Mouse (Mus musculus) forebrain, embryonic 10.5 days (tissue): Measurements from ENCODE around the gene Igf2bp2. TPM values are rescaled to one million over a fixed set of nuclear protein-coding genes. Genes with fewer than 3 reads are reported as not detected.
A peak's percentile ranks its signal among the peaks of the same experiment; 100 is the strongest.

Experiments
- DNase-seq: peaks from one replicate; pipeline ENCODE4 v3.0.0-alpha.2; 2017; ENCODE audit warnings: low spot score; ENCODE audit errors: extremely low spot score
- H3K27ac ChIP-seq: fragments of 300-500 bp; sonication (generic); 2 replicates; pipeline ENCODE4 v1.5.1; 2016; ENCODE audit warnings: mild to moderate bottlenecking
- H3K27me3 ChIP-seq: fragments of 300-500 bp; sonication (generic); 2 replicates; pipeline ENCODE4 v1.6.1; 2016; ENCODE audit warnings: mild to moderate bottlenecking; ENCODE audit not compliant: poor library complexity, severe bottlenecking
- H3K36me3 ChIP-seq: fragments of 300-500 bp; sonication (generic); replicated peaks from 2 replicates; pipeline ENCODE4 v1.6.1; 2016; ENCODE audit warnings: mild to moderate bottlenecking, moderate library complexity
- H3K4me1 ChIP-seq: fragments of 300-500 bp; sonication (generic); 2 replicates; pipeline ENCODE4 v1.6.1; 2016
- H3K4me3 ChIP-seq: fragments of 300-500 bp; sonication (generic); 2 replicates; pipeline ENCODE4 v1.5.1; 2016; ENCODE audit warnings: mild to moderate bottlenecking, moderate library complexity
- H3K9me3 ChIP-seq: fragments of 300-500 bp; sonication (generic); 2 replicates; pipeline ENCODE4 v1.6.1; 2016; ENCODE audit warnings: mild to moderate bottlenecking, moderate library complexity
- WGBS: fragments of 180-500 bp; shearing (Covaris S2); methylation state at CpG from one replicate; pipeline ENCODE4 v1.1.7; 2016; 5-methylcytosine and 5-hydroxymethylcytosine counted together
- polyA plus RNA-seq: library from polyadenylated mRNA; unstranded; fragments of >200 nt; fragmentation: Nextera tagmentation; extraction: Ambion mirVana; gene quantifications from 2 replicates; pipeline ENCODE4 v1.2.1, GENCODE M21; 2016

Igf2bp2 gene
- polyA plus RNA-seq, 1 experiment from 2014 or later, result 161 TPM

GRCm38 (mm10) chr16:22076620-22076941, 86.5 kb downstream of the Igf2bp2 start:
- Histone ChIP-seq H3K27ac (peak overlapping the region; percentile 75; the same call in 1 of the 2 replicates), H3K9me3 (no peaks in the 10 kb centered on the region), H3K4me3 (no peak overlapping the region), H3K4me1 (peaks cover 17% of the 10 kb centered on the region), H3K27me3 (no peaks in the 10 kb centered on the region), H3K36me3 (peaks cover 99% of the 10 kb centered on the region)
- 50% methylated on average over 4 of the region's 4 CpGs for WGBS
- DNase-seq, result no peak

- H3K27ac ChIP-seq, result peak overlapping the region; percentile 75
- H3K36me3 ChIP-seq, result peaks cover 99% of the 10 kb centered on the region
- H3K27me3 ChIP-seq, result no peaks in the 10 kb centered on the region
- H3K9me3 ChIP-seq, result no peaks in the 10 kb centered on the region
- peaks cover 17% of the 10 kb centered on the region for H3K4me1 ChIP-seq
- H3K4me3 ChIP-seq, result no peak overlapping the region
- 20% methylated on average over 5 of the region's 5 CpGs for WGBS
- no peak for DNase-seq
Measured at GRCm38 (mm10) chr16:22075829-22076619, 87.1 kb downstream of the Igf2bp2 start.

DNA sequence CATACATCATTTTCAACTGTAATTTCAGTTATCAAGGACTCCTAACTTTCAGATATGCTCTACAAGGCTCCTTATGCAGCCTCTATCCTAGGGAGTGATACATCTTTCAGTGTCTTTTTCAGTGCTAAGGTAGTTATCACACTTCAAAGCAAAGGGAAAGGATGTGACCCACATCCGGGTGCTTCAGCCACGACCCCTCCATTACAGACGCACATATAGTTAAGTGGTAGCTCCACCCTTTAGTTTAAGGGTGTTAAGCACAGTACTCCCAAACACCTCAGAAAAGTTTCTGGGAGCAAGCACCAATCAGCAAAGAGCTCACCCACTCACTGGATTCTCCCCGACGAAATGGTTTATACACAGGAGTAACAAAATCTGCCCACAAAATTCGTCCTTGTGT, 88.0 kb downstream of the Igf2bp2 start:
- no peaks in the 10 kb centered on the region for H3K27me3 ChIP-seq
- DNase-seq, result no peak
- H3K36me3 ChIP-seq, result peaks cover 99% of the 10 kb centered on the region
- 83% methylated on average over 6 of the region's 6 CpGs for WGBS
- no peaks in the 10 kb centered on the region for H3K9me3 ChIP-seq
- H3K27ac ChIP-seq, result no peak overlapping the region
- no peak overlapping the region for H3K4me3 ChIP-seq
- H3K4me1 ChIP-seq, result peaks cover 17% of the 10 kb centered on the region

- no peaks in the 10 kb centered on the region for H3K9me3 ChIP-seq
- DNase-seq, result no peak
- peaks cover 99% of the 10 kb centered on the region for H3K36me3 ChIP-seq
- H3K4me1 ChIP-seq, result peaks cover 9% of the 10 kb centered on the region
- 82% methylated on average over 7 of the region's 7 CpGs for WGBS
- H3K27ac ChIP-seq, result no peak overlapping the region
- H3K4me3 ChIP-seq, result no peak overlapping the region
- H3K27me3 ChIP-seq, result no peaks in the 10 kb centered on the region
Measured at GRCm38 (mm10) chr16:22071361-22071760, 91.7 kb downstream of the Igf2bp2 start.

DNA sequence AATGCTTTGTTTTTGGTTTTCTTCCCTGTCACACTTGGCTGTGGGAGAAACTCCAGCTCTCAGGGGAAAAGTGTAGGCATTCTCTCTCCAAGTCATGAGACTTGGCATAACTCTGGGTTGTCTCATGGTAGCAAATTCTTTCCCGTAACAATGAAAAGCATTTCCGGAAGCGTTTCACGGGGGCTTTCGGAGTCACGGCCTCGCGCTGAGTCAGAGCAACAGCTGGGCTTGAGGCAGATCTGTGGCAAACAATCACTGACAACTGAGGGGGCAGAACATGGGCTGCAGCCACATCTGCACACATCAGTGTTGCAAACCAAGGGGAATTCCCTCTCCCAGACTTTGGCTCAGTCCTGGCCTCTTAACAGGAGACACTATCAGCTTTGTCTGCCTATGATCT, 95.7 kb downstream of the Igf2bp2 start:
- 95% methylated on average over 8 of the region's 8 CpGs for WGBS
- H3K4me1 ChIP-seq, result no peaks in the 10 kb centered on the region
- no peak overlapping the region for H3K4me3 ChIP-seq
- H3K9me3 ChIP-seq, result no peaks in the 10 kb centered on the region
- no peak for DNase-seq
- peaks cover 100% of the 10 kb centered on the region for H3K36me3 ChIP-seq
- no peak overlapping the region for H3K27ac ChIP-seq
- no peaks in the 10 kb centered on the region for H3K27me3 ChIP-seq

DNA sequence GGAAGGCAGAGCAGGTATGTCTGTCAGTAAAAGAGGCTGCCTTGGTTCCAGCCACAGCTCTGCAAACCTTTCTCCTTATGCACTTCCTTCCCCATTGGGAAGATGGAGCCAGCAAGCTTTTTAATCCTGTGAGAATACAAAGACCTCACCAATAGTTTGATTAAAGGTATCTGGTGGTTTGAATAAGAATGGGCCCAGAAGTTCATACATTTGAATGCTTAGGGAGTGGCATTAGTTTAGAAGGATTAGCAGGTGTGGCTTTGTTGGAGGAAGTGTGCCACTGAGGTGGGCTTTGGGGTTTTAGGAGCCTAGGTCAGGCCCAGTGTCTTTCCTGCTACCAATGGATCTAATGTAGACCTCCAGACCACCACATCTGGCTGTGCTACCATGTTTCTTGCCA, 97.6 kb downstream of the Igf2bp2 start:
- peaks cover 100% of the 10 kb centered on the region for H3K36me3 ChIP-seq
- no peak for DNase-seq
- H3K4me1 ChIP-seq, result no peaks in the 10 kb centered on the region
- H3K27me3 ChIP-seq, result no peaks in the 10 kb centered on the region
- H3K27ac ChIP-seq, result no peak overlapping the region
- no peak overlapping the region for H3K4me3 ChIP-seq
- H3K9me3 ChIP-seq, result no peaks in the 10 kb centered on the region

GRCm38 (mm10) chr16:22062284-22062683, 100.8 kb downstream of the Igf2bp2 start:
- Histone ChIP-seq H3K4me1 (no peaks in the 10 kb centered on the region), H3K27ac (no peak overlapping the region), H3K27me3 (no peaks in the 10 kb centered on the region), H3K36me3 (peaks cover 96% of the 10 kb centered on the region), H3K4me3 (no peak overlapping the region), H3K9me3 (no peaks in the 10 kb centered on the region)
- WGBS, result 82% methylated on average over 4 of the region's 4 CpGs
- no peak for DNase-seq

DNA sequence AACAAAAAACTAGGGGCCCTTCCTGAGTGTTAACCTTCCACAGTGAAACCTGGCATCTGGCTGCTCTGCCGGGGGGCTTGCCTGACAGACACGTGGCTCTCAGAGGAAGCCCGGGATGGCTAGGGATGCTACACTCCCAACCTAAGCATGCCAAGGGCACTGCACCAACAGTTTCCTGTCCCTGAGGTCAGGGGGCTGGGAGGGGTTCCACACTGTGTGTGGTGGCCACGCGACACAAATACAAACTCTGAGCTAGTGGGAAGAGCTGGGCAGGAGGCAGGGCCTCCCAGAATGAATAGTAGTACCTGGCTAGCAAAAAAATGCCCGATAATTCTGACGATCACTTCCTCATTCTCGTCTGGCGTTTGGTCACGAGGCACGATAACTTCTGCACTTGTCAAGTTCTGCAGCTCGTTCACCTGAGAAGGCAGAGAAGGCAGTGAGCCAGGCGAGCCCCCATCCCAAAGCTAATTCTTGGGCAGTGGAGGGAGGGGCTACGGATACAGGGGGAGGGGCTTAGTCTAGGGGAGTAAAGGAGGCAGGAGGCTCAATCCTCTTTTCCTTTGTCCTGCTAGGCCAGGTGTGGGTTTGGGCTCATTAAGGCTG, 101.4 kb downstream of the Igf2bp2 start:
- peaks cover 96% of the 10 kb centered on the region for H3K36me3 ChIP-seq
- no peaks in the 10 kb centered on the region for H3K27me3 ChIP-seq
- H3K4me3 ChIP-seq, result no peak overlapping the region
- H3K4me1 ChIP-seq, result no peaks in the 10 kb centered on the region
- H3K27ac ChIP-seq, result no peak overlapping the region
- DNase-seq, result no peak
- no peaks in the 10 kb centered on the region for H3K9me3 ChIP-seq
- WGBS, result 90% methylated on average over 14 of the region's 14 CpGs

GRCm38 (mm10) chr16:22060416-22060815, 102.7 kb downstream of the Igf2bp2 start:
- Histone ChIP-seq H3K9me3 (no peaks in the 10 kb centered on the region), H3K27me3 (no peaks in the 10 kb centered on the region), H3K4me3 (no peak overlapping the region), H3K27ac (no peak overlapping the region), H3K36me3 (peaks cover 85% of the 10 kb centered on the region), H3K4me1 (no peaks in the 10 kb centered on the region)
- no peak for DNase-seq
- 96% methylated on average over 10 of the region's 10 CpGs for WGBS

GRCm38 (mm10) chr16:22058871-22059270, 104.2 kb downstream of the Igf2bp2 start:
- H3K27me3 ChIP-seq, result no peaks in the 10 kb centered on the region
- H3K4me1 ChIP-seq, result no peaks in the 10 kb centered on the region
- H3K36me3 ChIP-seq, result peaks cover 79% of the 10 kb centered on the region
- no peak overlapping the region for H3K4me3 ChIP-seq
- DNase-seq, result no peak
- H3K27ac ChIP-seq, result no peak overlapping the region
- WGBS, result 96% methylated on average over 7 of the region's 7 CpGs
- H3K9me3 ChIP-seq, result peaks cover 3% of the 10 kb centered on the region; the same call in 1 of the 2 replicates

- no peaks in the 10 kb centered on the region for H3K27me3 ChIP-seq
- H3K9me3 ChIP-seq, result peaks cover 8% of the 10 kb centered on the region; the same call in 1 of the 2 replicates
- no peak overlapping the region for H3K4me3 ChIP-seq
- WGBS, result 89% methylated on average over 6 of the region's 6 CpGs
- no peak overlapping the region for H3K27ac ChIP-seq
- H3K4me1 ChIP-seq, result no peaks in the 10 kb centered on the region
- H3K36me3 ChIP-seq, result peaks cover 72% of the 10 kb centered on the region
- DNase-seq, result no peak
Measured at GRCm38 (mm10) chr16:22057498-22057897, 105.6 kb downstream of the Igf2bp2 start.

DNA sequence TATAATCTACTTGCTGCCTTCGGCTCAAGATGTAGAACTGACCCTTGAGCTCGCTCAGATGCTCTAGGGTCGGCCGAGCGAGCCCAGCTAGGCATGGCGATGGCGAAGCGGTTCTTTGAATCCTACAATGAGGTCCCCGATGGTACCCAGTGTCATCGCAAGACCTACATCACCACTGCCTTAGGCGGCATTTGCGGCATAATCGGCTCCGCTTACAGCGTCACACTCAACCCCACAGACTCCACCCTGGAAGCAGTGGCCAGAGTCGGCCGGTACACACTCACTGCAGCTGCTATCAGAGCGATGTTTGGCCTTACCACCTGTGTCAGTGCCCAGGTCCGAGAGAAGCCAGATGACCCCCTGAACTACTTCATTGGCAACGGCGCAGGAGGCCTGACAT, 109.7 kb downstream of the Igf2bp2 start:
- no peak overlapping the region for H3K4me3 ChIP-seq
- H3K4me1 ChIP-seq, result no peaks in the 10 kb centered on the region
- 95% methylated on average over 21 of the region's 21 CpGs for WGBS
- H3K9me3 ChIP-seq, result peaks cover 8% of the 10 kb centered on the region; the same call in 1 of the 2 replicates
- H3K27me3 ChIP-seq, result no peaks in the 10 kb centered on the region
- peaks cover 45% of the 10 kb centered on the region for H3K36me3 ChIP-seq
- DNase-seq, result no peak
- H3K27ac ChIP-seq, result no peak overlapping the region

- H3K27ac ChIP-seq, result no peak overlapping the region
- peaks cover 72% of the 10 kb centered on the region for H3K36me3 ChIP-seq
- H3K9me3 ChIP-seq, result no peaks in the 10 kb centered on the region
- no peak overlapping the region for H3K4me3 ChIP-seq
- DNase-seq, result no peak
- H3K4me1 ChIP-seq, result no peaks in the 10 kb centered on the region
- no peaks in the 10 kb centered on the region for H3K27me3 ChIP-seq
- WGBS, result 95% methylated on average over 10 of the region's 10 CpGs
Measured at GRCm38 (mm10) chr16:22046739-22047366, 116.2 kb downstream of the Igf2bp2 start.
